Comparison of ENCODE assay signal across 22 mouse cellular contexts in genomic region chr6:140750371-140751080, GRCm38 (mm10). TPM values are rescaled to one million over a fixed set of nuclear protein-coding genes. Genes with fewer than 3 reads are reported as not detected.
DNase-seq lines count a peak whose midpoint lies in the region; ATAC-seq and TF ChIP-seq lines count a peak whose summit lies in the region.
"Had no signal": no experiment of that assay in that cellular context is flagged by ENCODE, and none has a peak within 500 bp of the region (broad histone marks: within the 10 kb centered on the region; RNA-seq: fewer than 3 reads in every experiment).

No protein-coding gene starts in this region.

- no peaks in the 10 kb centered on the region for H3K36me3 ChIP-seq in lung, postnatal 0 days (ENCODE audit: insufficient read depth, low read length)
- H3K36me3 ChIP-seq in kidney, adult 2 months (ENCODE audit: control insufficient read depth, insufficient read depth, low read length), result no peaks in the 10 kb centered on the region
- no peaks in the 10 kb centered on the region for H3K36me3 ChIP-seq in hindbrain, embryonic 12.5 days
- H3K36me3 ChIP-seq: midbrain, embryonic 15.5 days; stomach, embryonic 15.5 days had no signal

- H3K4me3 ChIP-seq in gastrocnemius, adult 2 months, result no peak overlapping the region
- no peak overlapping the region for H3K4me3 ChIP-seq in lung, postnatal 0 days (ENCODE audit: low read depth, low read length)
- no peak overlapping the region for H3K4me3 ChIP-seq in kidney, adult 2 months (ENCODE audit: insufficient read depth, low read depth, low read length)
- H3K4me3 ChIP-seq in hindbrain, embryonic 12.5 days, result no peak overlapping the region
- H3K4me3 ChIP-seq: midbrain, embryonic 15.5 days; stomach, embryonic 15.5 days had no signal

- WGBS in lung, postnatal 0 days, result 56% methylated on average over 8 of the region's 8 CpGs
- 46% methylated on average over 8 of the region's 8 CpGs for WGBS in kidney, adult 2 months
- 78% methylated on average over 8 of the region's 8 CpGs for WGBS in hindbrain, embryonic 12.5 days

- H3K9ac ChIP-seq in lung, postnatal 0 days (replicated peaks; ENCODE audit: low read depth), result no peak overlapping the region
- H3K9ac ChIP-seq in hindbrain, embryonic 12.5 days, result no peak overlapping the region
- H3K9ac ChIP-seq: lung, embryonic 14.5 days; midbrain, embryonic 15.5 days; stomach, embryonic 15.5 days had no signal

- H3K9me3 ChIP-seq in lung, postnatal 0 days (ENCODE audit: low read length), result no peaks in the 10 kb centered on the region
- no peaks in the 10 kb centered on the region; the same call in 1 of the 2 replicates for H3K9me3 ChIP-seq in hindbrain, embryonic 12.5 days (replicated peaks)
- H3K9me3 ChIP-seq: midbrain, embryonic 15.5 days; stomach, embryonic 15.5 days had no signal

- no peaks in the 10 kb centered on the region for H3K4me1 ChIP-seq in lung, postnatal 0 days (ENCODE audit: insufficient read depth, low read depth, low read length)
- no peaks in the 10 kb centered on the region for H3K4me1 ChIP-seq in kidney, adult 2 months (ENCODE audit: control insufficient read depth, insufficient read depth, low read length)
- H3K4me1 ChIP-seq in hindbrain, embryonic 12.5 days, result no peaks in the 10 kb centered on the region
- H3K4me1 ChIP-seq: midbrain, embryonic 15.5 days; stomach, embryonic 15.5 days had no signal

- peak; percentile 28 for ATAC-seq in lung, postnatal 0 days
- no peak for ATAC-seq in hindbrain, embryonic 12.5 days (ENCODE audit: low FRiP score)
- ATAC-seq: forebrain, embryonic 14.5 days; midbrain, embryonic 15.5 days had no signal

- DNase-seq in gastrocnemius, adult 2 months, result no peak
- no peak for DNase-seq in gastrocnemius, postnatal 14 days
- no peak for DNase-seq in lung, postnatal 0 days (ENCODE audit: low spot score)
- DNase-seq in lung, postnatal 10 days, result no peak
- DNase-seq in kidney, adult 2 months, result peak; percentile 46
- DNase-seq in kidney, postnatal 25 days, result peak; percentile 11 to 41
- DNase-seq in T-cell, adult 2 months (ENCODE audit: low spot score), result no peak
- DNase-seq: cerebellum, postnatal 10 days; heart, postnatal 4 days; liver; lung, embryonic 14.5 days; right cerebral cortex, adult 18-20 months had no signal

- TF ChIP-seq EP300 in lung, postnatal 0 days (IDR thresholded peaks at IDR 0.05), result no peak

- TF ChIP-seq POLR2A in kidney, adult 2 months (IDR thresholded peaks at IDR 0.05; ENCODE audit: low read depth, low read length), result no peak

- H3K27me3 ChIP-seq in lung, postnatal 0 days (replicated peaks; ENCODE audit: insufficient read depth, low read length), result no peaks in the 10 kb centered on the region
- H3K27me3 ChIP-seq in kidney, adult 2 months (replicated peaks; ENCODE audit: control insufficient read depth, insufficient read depth, low read length), result no peaks in the 10 kb centered on the region
- H3K27me3 ChIP-seq in hindbrain, embryonic 12.5 days, result no peaks in the 10 kb centered on the region
- H3K27me3 ChIP-seq: midbrain, embryonic 15.5 days; stomach, embryonic 15.5 days had no signal

- TF ChIP-seq CTCF in gastrocnemius, adult 2 months (IDR thresholded peaks at IDR 0.05), result no peak
- no peak for TF ChIP-seq CTCF in lung, postnatal 0 days (IDR thresholded peaks at IDR 0.05)
- no peak for TF ChIP-seq CTCF in kidney, adult 2 months (conservative IDR thresholded peaks at IDR 0.05; ENCODE audit: insufficient read depth, insufficient read length, low read depth, low read length)

- intact Hi-C loops in gastrocnemius, adult 2 months (cut with DNase I), result no loop called here
- intact Hi-C loops in gastrocnemius, postnatal 14 days (cut with DNase I; ENCODE audit: low total_unique reads), result no loop called here

- H3K27ac ChIP-seq in gastrocnemius, adult 2 months, result peak overlapping the region; percentile 60
- H3K27ac ChIP-seq in lung, postnatal 0 days (ENCODE audit: low read length), result no peak overlapping the region
- peak overlapping the region; percentile 77 for H3K27ac ChIP-seq in kidney, adult 2 months (ENCODE audit: insufficient read depth, low read depth, low read length)
- H3K27ac ChIP-seq in hindbrain, embryonic 12.5 days, result no peak overlapping the region
- H3K27ac ChIP-seq: midbrain, embryonic 15.5 days; stomach, embryonic 15.5 days had no signal

- no peak overlapping the region for H3K4me2 ChIP-seq in lung, postnatal 0 days (replicated peaks; ENCODE audit: low read depth, low read length)
- no peak overlapping the region for H3K4me2 ChIP-seq in hindbrain, embryonic 12.5 days (replicated peaks)
- H3K4me2 ChIP-seq: lung, embryonic 14.5 days; midbrain, embryonic 15.5 days; stomach, embryonic 15.5 days had no signal

RNA-seq across cellular contexts. Expression of gene Gm11077, which starts 21.4 kb away (rescaled TPM):
- not detected for total RNA-seq in gastrocnemius, adult 2 months (2021)
- not detected for total RNA-seq in gastrocnemius, postnatal 14 days (2021)
- not detected in 2 replicates for polyA plus RNA-seq in lung, postnatal 0 days (2015; fragmentation: Nextera tagmentation; extraction: Ambion mirVana)
- polyA plus RNA-seq in kidney, adult 2 months (2012; rRNA removed), result not detected in 2 replicates
- not detected in 2 replicates for polyA plus RNA-seq in hindbrain, embryonic 12.5 days (2016; fragmentation: Nextera tagmentation; extraction: Ambion mirVana)
- total RNA-seq: granulocyte monocyte progenitor cell, adult 5-6 weeks; heart, postnatal 4 days; left cerebral cortex, postnatal 36 days; megakaryocyte progenitor cell, adult 5-6 weeks had no signal
- polyA plus RNA-seq: forebrain, embryonic 14.5 days; lung, embryonic 14.5 days; midbrain, embryonic 15.5 days; neural tube, embryonic 11.5 days; spleen, adult 2 months; stomach, embryonic 15.5 days; thymus, postnatal 0 days had no signal

Comparison
In these comparisons a context has a peak if more than half of its experiments do, and no peak if none do; other contexts are left out.
1. DNase-seq: peak in kidney, adult 2 months (single experiment) and kidney, postnatal 25 days (2 of 2); none in gastrocnemius, adult 2 months (single experiment), gastrocnemius, postnatal 14 days (single experiment), lung, postnatal 0 days (single experiment), lung, postnatal 10 days (single experiment) and T-cell, adult 2 months (single experiment).
2. H3K27ac ChIP-seq: peak in gastrocnemius, adult 2 months (single experiment) and kidney, adult 2 months (single experiment); none in lung, postnatal 0 days (single experiment) and hindbrain, embryonic 12.5 days (single experiment).